In genomic region chr5:134455186-134455895, GRCm38 (mm10) we compare ENCODE assay signal across 8 mouse cellular contexts. TPM values are rescaled to one million over a fixed set of nuclear protein-coding genes. Genes with fewer than 3 reads are reported as not detected.
A peak's percentile ranks its signal among the peaks of the same experiment; 100 is the strongest.
DNase-seq lines count a peak whose midpoint lies in the region; ATAC-seq and TF ChIP-seq lines count a peak whose summit lies in the region.

No protein-coding gene starts in this region.

- H3K27me3 ChIP-seq in forebrain, embryonic 13.5 days: no peaks in the 10 kb centered on the region
- no peaks in the 10 kb centered on the region for H3K27me3 ChIP-seq in intestine, postnatal 0 days (replicated peaks; ENCODE audit: control insufficient read depth, insufficient read depth, low read length)
- H3K27me3 ChIP-seq in lung, embryonic 16.5 days (ENCODE audit: control insufficient read depth, insufficient read depth, low read depth, low read length): no peaks in the 10 kb centered on the region

- H3K9ac ChIP-seq in forebrain, embryonic 13.5 days: peak overlapping the region; percentile 91
- H3K9ac ChIP-seq in intestine, postnatal 0 days (ENCODE audit: low read depth, low read length): peak overlapping the region; percentile 77
- peak overlapping the region; percentile 88 for H3K9ac ChIP-seq in lung, embryonic 16.5 days (ENCODE audit: low read length)

- no peak for TF ChIP-seq CTCF in intestine, postnatal 0 days (IDR thresholded peaks at IDR 0.05; ENCODE audit: low read depth)

- H3K4me1 ChIP-seq in forebrain, embryonic 13.5 days: peaks cover 27% of the 10 kb centered on the region
- H3K4me1 ChIP-seq in intestine, postnatal 0 days (replicated peaks; ENCODE audit: control insufficient read depth, insufficient read depth, low read length): 0 out of 2 replicates have a peak, but pooled peaks cover 4% of the 10 kb centered on the region
- H3K4me1 ChIP-seq in lung, embryonic 16.5 days (replicated peaks; ENCODE audit: control insufficient read depth, insufficient read depth, low read length): peaks cover 18% of the 10 kb centered on the region

- peaks cover 22% of the 10 kb centered on the region for H3K36me3 ChIP-seq in forebrain, embryonic 13.5 days (ENCODE audit: poor library complexity, severe bottlenecking)
- peaks cover 3% of the 10 kb centered on the region; the same call in 1 of the 2 replicates for H3K36me3 ChIP-seq in intestine, postnatal 0 days (ENCODE audit: control insufficient read depth, insufficient read depth)
- peaks cover 3% of the 10 kb centered on the region for H3K36me3 ChIP-seq in lung, embryonic 16.5 days (ENCODE audit: control insufficient read depth, insufficient read depth, low read length)

- 3% methylated on average over 21 of the region's 21 CpGs for WGBS in forebrain, embryonic 13.5 days
- 0% methylated on average over 21 of the region's 21 CpGs for WGBS in intestine, postnatal 0 days
- WGBS in lung, embryonic 16.5 days: under 1% methylated on average over 21 of the region's 21 CpGs

- peak; percentile 13; the same call in 1 of the 2 replicates for ATAC-seq in frontal cortex, adult (ENCODE audit: low TSS enrichment)
- peak; percentile 23; the same call in 1 of the 2 replicates for ATAC-seq in forebrain, embryonic 13.5 days
- peak; percentile 25 for ATAC-seq in intestine, postnatal 0 days
- ATAC-seq in lung, embryonic 16.5 days (ENCODE audit: low read depth): peak; percentile 51

- H3K9me3 ChIP-seq in forebrain, embryonic 13.5 days (replicated peaks): peaks cover 9% of the 10 kb centered on the region; the same call in 1 of the 2 replicates
- H3K9me3 ChIP-seq in intestine, postnatal 0 days (ENCODE audit: control insufficient read depth): no peaks in the 10 kb centered on the region
- no peaks in the 10 kb centered on the region for H3K9me3 ChIP-seq in lung, embryonic 16.5 days (ENCODE audit: control insufficient read depth, low read length)

- peak overlapping the region; percentile 79 for H3K4me3 ChIP-seq in forebrain, embryonic 13.5 days
- H3K4me3 ChIP-seq in intestine, postnatal 0 days (ENCODE audit: low read depth, low read length): peak overlapping the region; percentile 71
- H3K4me3 ChIP-seq in lung, embryonic 16.5 days (ENCODE audit: low read length): peak overlapping the region; percentile 60

- H3K27ac ChIP-seq in forebrain, embryonic 13.5 days: peak overlapping the region; percentile 90
- H3K27ac ChIP-seq in intestine, postnatal 0 days (ENCODE audit: low read depth, low read length): peak overlapping the region; percentile 91
- peak overlapping the region; percentile 80 for H3K27ac ChIP-seq in lung, embryonic 16.5 days (ENCODE audit: low read length)

- H3K4me2 ChIP-seq in forebrain, embryonic 13.5 days: peak overlapping the region; percentile 91
- H3K4me2 ChIP-seq in intestine, postnatal 0 days (replicated peaks; ENCODE audit: low read depth): peak overlapping the region; percentile 84
- peak overlapping the region; percentile 83 for H3K4me2 ChIP-seq in lung, embryonic 16.5 days (ENCODE audit: low read depth, low read length)

- no peak for DNase-seq in frontal cortex, postnatal 10 days (ENCODE audit: low spot score in 2 of 2)
- peak; percentile 38 for DNase-seq in adrenal gland, postnatal 25 days
- peak; percentile 77 for DNase-seq in retina, postnatal 1 day
- DNase-seq in c-Kit-positive CD71-positive TER-119-positive erythroid progenitor cells, embryonic 14.5 days (ENCODE audit: low spot score): no peak

RNA-seq across cellular contexts. Expression of gene Gtf2ird1, which starts 1.2 kb away (rescaled TPM):
- total RNA-seq in adrenal gland, postnatal 25 days (2021): 52.0 and 80.0 TPM in 2 replicates
- polyA plus RNA-seq in forebrain, embryonic 13.5 days (2015; fragmentation: Nextera tagmentation; extraction: Ambion mirVana): 72.9 and 80.2 TPM in 2 replicates
- 42.8 and 46.8 TPM in 2 replicates for polyA plus RNA-seq in intestine, postnatal 0 days (2015; fragmentation: Nextera tagmentation; extraction: Ambion mirVana)
- polyA plus RNA-seq in lung, embryonic 16.5 days (2015; fragmentation: Nextera tagmentation; extraction: Ambion mirVana): 58.8 and 67.5 TPM in 2 replicates

Comparison
In these comparisons a context has a peak if more than half of its experiments do, and no peak if none do; other contexts are left out.
1. DNase-seq: peak in adrenal gland, postnatal 25 days (single experiment) and retina, postnatal 1 day (single experiment); none in frontal cortex, postnatal 10 days (0 of 2) and c-Kit-positive CD71-positive TER-119-positive erythroid progenitor cells, embryonic 14.5 days (single experiment).
2. Peak in every context shown above with its lines, with median percentiles within 50 percentile points of each other: ATAC-seq, H3K27ac ChIP-seq, H3K4me2 ChIP-seq, H3K4me3 ChIP-seq and H3K9ac ChIP-seq.